Mouse (Mus musculus): ENCODE results near the gene Csta1.

- TF ChIP-seq CTCF (IDR thresholded peaks at IDR 0.05; ENCODE audit: low read depth) (no peak), EP300 (IDR thresholded peaks at IDR 0.05; ENCODE audit: low read depth) (no peak)
Measured at GRCm38 (mm10) chr16:36156402-36156975, 25.4 kb upstream of the Csta1 start, which contains the start of gene Stfa2l1.

Data from heart, postnatal 0 days (tissue).